Mouse (Mus musculus): ENCODE data around the gene Notum.

GRCm38 (mm10) chr11:120618619-120619535, 42.1 kb downstream of the Notum start:
- TF ChIP-seq CTCF (IDR thresholded peaks at IDR 0.05; ENCODE audit: control insufficient read depth, insufficient read depth, insufficient read length): no peak
- no peak for TF ChIP-seq MAX (IDR thresholded peaks at IDR 0.05)
- TF ChIP-seq USF1 (IDR thresholded peaks at IDR 0.05; ENCODE audit: low read depth): no peak
- no peak for TF ChIP-seq CEBPB (IDR thresholded peaks at IDR 0.05; ENCODE audit: low read depth)
- TF ChIP-seq MYOG (IDR thresholded peaks at IDR 0.05; ENCODE audit: control insufficient read depth, extremely low read depth, insufficient read length): no peak
- TF ChIP-seq MYOD1 (IDR thresholded peaks at IDR 0.05; ENCODE audit: control insufficient read depth, insufficient read length, low read depth): no peak
- TF ChIP-seq FOSL1 (IDR thresholded peaks at IDR 0.05; ENCODE audit: insufficient read depth, low read length, poor library complexity, severe bottlenecking): no peak
